Mouse (Mus musculus): Measurements from ENCODE around the gene Met.

The Met gene

GRCm38 (mm10) chr6:17548786-17549185 is 85.2 kb downstream of the Met start:
- DNase-seq (ENCODE audit: inconsistent ontology term): peak; percentile 68

- DNase-seq (ENCODE audit: inconsistent ontology term): peak; percentile 51
These were observed 86.0 kb downstream of the Met start for GRCm38 (mm10) chr6:17549645-17550044.

DNA sequence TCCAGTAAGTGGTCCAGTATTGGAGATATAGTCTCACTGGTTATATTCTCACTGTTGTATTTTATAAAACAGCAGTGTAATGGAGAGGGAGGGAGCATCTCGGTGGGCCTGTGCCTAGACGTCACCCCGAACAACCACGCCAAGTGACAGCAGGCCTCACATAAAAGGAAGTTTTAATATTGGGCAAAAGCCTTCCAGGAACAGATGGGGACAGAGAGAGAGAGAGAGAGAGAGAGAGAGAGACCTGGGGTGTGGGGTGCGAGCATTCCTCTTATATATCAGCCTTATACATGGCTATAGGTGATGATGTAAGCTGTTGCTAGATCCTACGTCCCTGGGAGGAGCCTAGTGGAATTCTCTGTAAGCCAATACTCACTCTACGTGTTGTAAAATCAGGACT is 90.7 kb downstream of the Met start:
- no peak for DNase-seq (ENCODE audit: inconsistent ontology term)

GRCm38 (mm10) chr6:17554757-17555156 is 91.2 kb downstream of the Met start:
- DNase-seq (ENCODE audit: inconsistent ontology term): peak; percentile 93

DNA sequence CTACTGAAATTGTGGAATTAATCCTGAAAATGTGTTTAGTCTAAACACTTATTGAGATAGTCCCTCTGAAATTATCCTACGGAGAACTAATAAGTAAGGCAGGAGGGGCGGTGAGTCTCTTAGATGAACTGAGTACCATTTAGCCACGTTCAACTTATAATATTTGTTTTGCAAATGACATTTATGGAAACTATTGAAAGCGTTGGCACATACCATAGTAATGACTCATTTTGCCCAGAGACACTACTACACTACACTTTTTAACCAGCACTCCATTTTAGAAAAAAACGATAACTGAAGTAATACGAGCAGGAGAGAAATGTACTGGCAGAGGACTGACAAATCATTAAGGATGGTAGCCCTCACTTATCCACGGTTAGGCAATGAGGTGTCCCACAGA is 92.1 kb downstream of the Met start:
- no peak for DNase-seq (ENCODE audit: inconsistent ontology term)

GRCm38 (mm10) chr6:17559657-17560056 is 96.1 kb downstream of the Met start:
- DNase-seq (ENCODE audit: inconsistent ontology term): no peak

GRCm38 (mm10) chr6:17561347-17561746 is 97.7 kb downstream of the Met start:
- no peak for DNase-seq (ENCODE audit: inconsistent ontology term)

DNA sequence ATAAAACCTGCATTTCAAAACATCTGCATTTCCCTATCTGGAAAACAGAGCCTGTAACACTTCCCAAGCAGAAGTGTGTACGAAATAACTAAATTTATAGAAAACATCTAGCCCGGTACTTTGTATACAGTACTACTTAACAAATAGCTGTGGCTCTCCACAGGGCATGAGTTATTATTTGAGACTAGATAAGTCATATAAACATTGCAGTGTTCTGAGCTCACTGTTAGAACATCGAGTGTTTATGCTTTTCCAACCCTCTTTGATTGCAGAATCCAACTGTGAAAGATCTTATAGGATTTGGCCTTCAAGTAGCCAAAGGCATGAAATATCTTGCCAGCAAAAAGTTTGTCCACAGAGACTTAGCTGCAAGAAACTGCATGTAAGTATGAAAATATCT is 98.3 kb downstream of the Met start:
- DNase-seq (ENCODE audit: inconsistent ontology term): no peak

GRCm38 (mm10) chr6:17562472-17563088 is 99.0 kb downstream of the Met start:
- DNase-seq (ENCODE audit: inconsistent ontology term): peak; percentile 69

- DNase-seq (ENCODE audit: inconsistent ontology term): no peak
These were observed 105.2 kb downstream of the Met start for GRCm38 (mm10) chr6:17568702-17569352.

DNA sequence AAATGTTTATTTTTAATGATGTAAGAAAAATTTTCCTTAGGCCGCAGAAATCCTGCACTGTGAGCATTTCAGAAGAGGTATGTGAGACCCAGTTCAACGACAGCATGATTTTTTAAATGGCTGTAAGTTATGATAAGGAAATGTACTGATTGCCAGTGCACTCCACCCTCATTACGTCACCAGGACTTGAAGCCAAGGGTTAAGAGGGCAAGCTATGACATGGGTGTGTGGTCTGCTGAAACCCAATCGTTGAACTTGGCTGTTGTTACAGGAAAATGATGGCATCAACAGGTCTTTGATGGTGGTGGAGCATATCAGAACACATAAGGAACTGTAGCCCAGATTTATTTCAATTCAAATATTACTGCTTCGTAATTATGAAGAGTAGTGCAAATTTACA is 109.6 kb downstream of the Met start:
- DNase-seq (ENCODE audit: inconsistent ontology term): no peak

DNA sequence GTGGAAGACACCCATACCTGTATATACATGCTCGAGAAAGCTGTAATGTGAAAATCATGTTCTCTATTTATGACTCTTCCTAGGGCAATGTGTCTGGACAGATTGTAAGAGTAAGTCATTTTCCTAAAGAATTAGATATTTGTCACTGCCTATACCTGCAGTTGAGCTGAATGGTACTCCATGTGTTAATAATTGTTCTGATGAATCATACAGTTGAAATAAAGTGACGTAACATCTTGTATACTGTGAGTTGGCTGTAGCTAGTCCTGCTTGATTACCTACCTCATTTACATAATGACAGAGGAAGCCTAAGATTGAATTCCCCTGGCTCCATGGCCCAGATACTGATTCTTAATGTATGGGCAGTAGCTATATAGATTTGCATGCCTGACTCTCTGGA is 110.1 kb downstream of the Met start:
- DNase-seq (ENCODE audit: inconsistent ontology term): no peak

- no peak for DNase-seq (ENCODE audit: inconsistent ontology term)
These were observed 114.6 kb downstream of the Met start for GRCm38 (mm10) chr6:17578092-17578760.

DNA sequence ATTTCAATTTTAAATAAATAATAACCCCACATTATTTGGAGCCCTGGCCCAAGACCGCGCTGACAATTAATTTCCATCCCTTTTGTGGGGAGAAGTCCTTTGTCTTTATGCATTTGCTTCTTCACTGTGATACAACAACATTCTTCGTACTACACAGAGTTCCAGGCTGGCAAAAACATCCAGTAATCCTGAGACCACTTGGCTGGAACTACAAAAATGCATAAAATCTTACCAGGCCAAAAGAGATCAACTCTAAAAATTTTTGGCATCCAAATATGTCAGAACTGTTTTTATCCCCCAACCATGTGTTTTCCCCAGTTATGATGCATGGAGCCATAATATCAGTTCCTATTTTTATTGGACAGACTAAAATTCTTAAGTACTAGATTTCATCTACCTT is 116.7 kb downstream of the Met start:
- peak; percentile 91 for DNase-seq (ENCODE audit: inconsistent ontology term)

DNA sequence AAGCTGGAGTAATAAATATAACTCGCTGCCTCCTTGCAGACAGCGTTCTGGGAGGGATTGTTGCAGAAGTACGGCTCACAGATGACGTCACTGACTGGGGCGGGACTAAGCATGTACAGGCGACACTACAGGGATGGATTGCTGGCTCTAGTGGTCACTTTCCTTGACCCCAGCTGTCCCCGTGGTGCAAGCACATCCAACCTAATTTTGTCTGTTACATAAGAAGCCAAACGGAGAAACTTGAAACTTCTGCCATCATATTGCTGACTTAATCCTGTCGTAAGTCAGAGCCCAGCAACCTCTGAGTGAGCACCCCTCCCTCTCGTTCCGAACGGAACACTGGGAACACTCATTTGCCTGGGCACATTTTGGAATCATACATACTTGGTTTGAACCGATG is 120.4 kb downstream of the Met start:
- DNase-seq (ENCODE audit: inconsistent ontology term): peak; percentile 70

DNA sequence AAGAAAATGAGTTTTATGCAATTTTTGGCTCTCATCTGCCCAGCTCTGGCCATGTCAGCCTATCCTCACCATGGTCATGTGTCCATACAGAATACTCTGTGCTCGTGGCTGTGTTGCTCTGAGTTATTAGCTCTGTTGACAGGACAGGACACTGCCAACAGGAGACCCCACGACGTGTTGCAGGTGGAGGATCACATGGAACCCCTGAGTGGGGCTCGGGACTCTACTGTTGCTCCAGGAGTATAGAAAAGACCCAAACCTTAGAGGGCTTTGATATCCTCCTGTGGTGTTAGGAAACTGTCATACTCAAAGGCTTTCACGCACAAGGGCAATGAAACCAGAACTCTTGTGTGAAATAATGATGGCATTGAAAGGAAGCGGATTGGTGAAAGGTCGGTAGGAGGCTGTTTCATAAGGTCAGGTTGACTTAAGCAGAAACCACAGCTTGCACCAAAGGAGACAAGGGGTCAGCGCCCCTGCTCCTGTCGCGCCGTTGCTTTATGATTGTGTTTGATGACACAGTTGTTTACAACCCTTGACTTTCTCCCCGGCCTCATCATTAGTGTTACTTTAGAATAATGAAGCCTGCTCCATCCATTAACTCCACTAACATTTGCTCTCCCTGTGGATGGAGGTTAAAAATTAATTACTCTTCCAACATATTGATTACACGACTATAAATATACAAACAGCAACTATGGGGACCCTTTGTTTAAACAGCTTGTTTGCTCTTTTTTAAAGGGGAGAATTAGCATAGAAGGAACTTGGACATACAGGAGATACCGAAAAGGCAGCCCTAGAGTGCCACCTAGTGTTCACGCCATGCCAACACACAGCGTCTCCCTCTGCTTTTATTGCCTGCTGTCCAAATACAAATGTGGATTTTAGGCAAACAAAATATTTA is 125.7 kb downstream of the Met start:
- DNase-seq (ENCODE audit: inconsistent ontology term): peak; percentile 67

DNA sequence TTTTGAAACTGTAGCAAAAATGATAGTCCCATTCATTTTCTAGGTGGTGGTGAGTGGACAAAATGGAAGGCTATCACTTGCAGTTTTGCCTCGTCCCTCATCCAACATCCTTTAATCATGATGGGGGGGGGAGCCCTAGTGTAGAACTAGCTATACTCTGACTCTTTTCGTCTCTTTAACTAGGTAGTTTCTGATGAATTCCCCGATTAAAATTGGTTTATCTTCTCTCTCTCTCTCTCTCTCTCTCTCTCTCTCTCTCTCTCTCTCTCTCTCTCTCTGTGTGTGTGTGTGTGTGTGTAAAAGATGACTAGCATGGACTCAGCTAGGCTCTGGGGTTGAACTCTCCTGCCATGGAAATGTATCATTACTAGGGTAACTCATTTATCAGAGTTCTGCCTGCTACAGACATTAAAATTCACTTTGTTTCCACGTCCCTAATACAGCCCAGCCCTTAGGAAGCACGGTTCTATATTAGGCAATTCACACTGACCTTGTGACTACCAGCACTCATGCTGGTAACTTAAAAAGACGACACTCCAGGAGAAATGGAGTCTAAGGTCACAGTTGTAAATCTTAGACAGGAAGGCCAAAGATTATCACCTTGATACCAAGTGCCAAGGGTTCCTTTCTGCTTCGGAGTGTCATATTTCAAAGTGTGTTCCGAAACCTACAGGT is 126.5 kb downstream of the Met start:
- no peak for DNase-seq (ENCODE audit: inconsistent ontology term)

DNA sequence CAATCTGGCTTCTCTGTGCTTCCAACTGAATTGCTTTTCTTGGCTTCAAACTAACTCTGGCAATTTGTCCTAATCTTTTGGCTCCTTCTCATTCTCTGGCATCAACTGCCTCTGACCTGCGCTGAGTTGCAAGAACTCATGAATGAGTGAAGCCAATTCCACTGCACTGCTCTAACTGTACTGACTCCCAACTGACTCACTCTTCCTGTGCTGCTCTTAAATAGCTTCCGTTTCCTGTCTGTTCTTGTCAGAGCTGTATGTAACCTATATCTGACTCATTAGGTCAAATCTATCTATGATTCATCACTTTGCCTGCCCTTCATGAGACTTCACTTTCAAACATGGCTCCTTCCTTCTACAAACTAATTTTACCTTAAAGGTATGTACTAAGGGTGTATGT is 130.4 kb downstream of the Met start:
- peak; percentile 17 for DNase-seq (ENCODE audit: inconsistent ontology term)

DNA sequence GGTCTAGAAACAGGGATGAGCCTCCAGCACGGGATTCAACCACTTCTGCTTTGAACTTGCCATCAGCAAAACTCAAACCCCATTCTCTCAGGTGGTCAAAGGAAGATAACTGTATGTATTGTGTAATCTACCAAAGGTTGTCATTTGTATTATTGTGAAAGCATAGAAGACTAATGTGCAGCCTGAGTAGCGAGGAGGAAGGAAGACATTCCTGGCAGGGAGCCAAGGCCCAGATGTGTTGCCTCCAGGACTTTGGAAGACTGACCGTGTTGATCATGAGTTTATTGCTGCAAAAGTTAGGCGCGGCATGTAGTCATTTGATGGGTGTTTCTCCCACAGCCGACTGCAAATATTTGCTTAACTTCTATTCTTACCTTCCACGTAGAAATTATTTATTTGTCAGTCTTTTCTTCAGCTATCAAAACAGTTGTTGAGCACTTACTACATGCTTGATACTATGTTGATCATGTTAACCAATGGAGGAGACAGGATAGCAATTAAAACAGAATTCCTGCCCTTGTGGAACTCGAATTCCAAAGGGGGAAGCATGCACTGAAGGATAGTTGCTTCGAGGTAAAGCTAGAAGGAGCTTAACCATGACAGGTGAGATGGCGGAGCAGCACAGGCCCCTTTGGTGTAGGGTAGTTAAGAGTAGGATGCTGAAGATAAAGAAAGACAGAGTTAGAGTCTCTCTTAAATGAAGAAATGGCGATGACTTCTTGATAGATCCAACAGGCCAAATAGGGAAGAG is 132.3 kb downstream of the Met start:
- DNase-seq (ENCODE audit: inconsistent ontology term): no peak

DNA sequence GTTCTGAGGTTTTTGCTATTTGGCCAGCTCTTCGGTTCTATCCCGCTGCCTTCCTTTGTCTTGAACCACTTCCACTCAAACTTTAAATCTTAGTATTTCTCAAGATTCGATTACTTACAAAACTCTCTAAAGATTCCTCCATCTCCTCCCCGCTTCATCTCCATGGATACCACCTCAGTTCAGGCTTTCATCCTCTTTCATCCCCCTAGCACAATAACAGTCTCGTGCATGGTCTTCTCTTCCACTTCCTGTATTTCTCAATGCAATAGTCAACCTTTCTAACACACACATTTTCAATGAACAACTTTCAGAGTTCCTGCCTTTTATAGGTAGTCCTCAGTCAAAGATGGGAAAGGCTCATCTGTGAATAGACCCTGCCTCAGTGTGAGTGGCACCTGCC is 135.8 kb downstream of the Met start:
- no peak for DNase-seq (ENCODE audit: inconsistent ontology term)

DNA sequence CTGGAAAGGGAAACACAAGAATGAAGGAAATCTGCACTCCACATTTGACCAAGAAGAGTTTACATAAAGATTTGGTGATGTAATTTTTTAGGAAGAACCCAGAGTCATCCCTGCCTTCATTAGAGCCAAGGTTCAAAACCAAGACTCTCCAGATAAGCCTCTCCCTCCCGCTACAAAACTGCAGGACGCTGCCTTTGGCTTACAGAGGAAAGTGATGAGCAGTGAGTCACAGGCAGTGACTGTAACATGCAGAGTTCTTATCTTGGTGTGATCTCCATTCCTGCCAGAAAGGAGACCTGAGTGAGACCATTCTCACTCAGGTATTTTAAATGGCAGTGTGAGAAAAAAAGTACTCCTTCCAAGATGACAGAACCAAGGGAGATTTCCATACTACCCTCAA is 137.9 kb downstream of the Met start:
- no peak for DNase-seq (ENCODE audit: inconsistent ontology term)
